Mouse (Mus musculus) liver, embryonic 14.5 days (tissue): Measurements from ENCODE around the gene Slc39a3. TPM values are rescaled to one million over a fixed set of nuclear protein-coding genes. Genes with fewer than 3 reads are reported as not detected.

Experiments
- ATAC-seq: fragments of 200-750 bp; cut with Nextera tagmentation; 2 replicates; pipeline ENCODE4 v1.8.0; 2017; ENCODE audit warnings: moderate number of reproducible peaks, mild to moderate bottlenecking, moderate library complexity; ENCODE audit not compliant: insufficient read depth
- DNase-seq, 3 experiments: peaks; one replicate each; pipeline ENCODE4 v3.0.0-alpha.2; 2012 to 2013; ENCODE audit warnings: low read depth in 3 of 3, low spot score in 3 of 3
- H3K27ac ChIP-seq: fragments of 300-500 bp; sonication (generic); 2 replicates; pipeline ENCODE4 v1.5.1; 2014; ENCODE audit warnings: moderate library complexity, mild to moderate bottlenecking, control low read depth, inconsistent platforms
- H3K27me3 ChIP-seq: fragments of 300-500 bp; sonication (generic); 2 replicates; pipeline ENCODE4 v1.6.1; 2014; ENCODE audit warnings: mild to moderate bottlenecking, low read length, moderate library complexity; ENCODE audit not compliant: control insufficient read depth, insufficient read depth
- H3K36me3 ChIP-seq: fragments of 300-500 bp; sonication (generic); replicated peaks from 2 replicates; pipeline ENCODE4 v1.6.1; 2014; ENCODE audit warnings: low read depth; ENCODE audit not compliant: control insufficient read depth, insufficient read depth
- H3K4me1 ChIP-seq, 2 experiments: fragments of 200-500 bp in 1 of 2; fragments of 300-500 bp in 1 of 2; sonication (generic) in 1 of 2; replicated peaks; 2 replicates each; pipeline ENCODE4 v1.6.1; 2012 to 2014; ENCODE audit warnings: antibody characterized with exemption in 1 of 2, inconsistent platforms in 1 of 2, low read length in 1 of 2; ENCODE audit not compliant: control insufficient read depth in 2 of 2, insufficient read depth in 2 of 2
- H3K4me2 ChIP-seq: fragments of 300-500 bp; sonication (generic); 2 replicates; pipeline ENCODE4 v1.6.1; 2014; ENCODE audit warnings: low read depth, mild to moderate bottlenecking, control low read depth, moderate library complexity
- H3K4me3 ChIP-seq, 2 experiments: fragments of 200-500 bp in 1 of 2; fragments of 300-500 bp in 1 of 2; sonication (generic) in 1 of 2; 2 replicates each; pipeline ENCODE4 v1.5.1; 2012 to 2014; ENCODE audit warnings: low read depth in 2 of 2, low read length in 2 of 2, mild to moderate bottlenecking in 2 of 2, control low read depth in 1 of 2, inconsistent platforms in 1 of 2, moderate library complexity in 1 of 2; ENCODE audit not compliant: insufficient read depth in 1 of 2
- H3K9ac ChIP-seq: fragments of 300-500 bp; sonication (generic); replicated peaks from 2 replicates; pipeline ENCODE4 v1.6.1; 2014; ENCODE audit warnings: mild to moderate bottlenecking, control low read depth, moderate library complexity
- H3K9me3 ChIP-seq: fragments of 300-500 bp; sonication (generic); 2 replicates; pipeline ENCODE4 v1.6.1; 2016; ENCODE audit warnings: low read length, mixed read lengths; ENCODE audit not compliant: control insufficient read depth
- CTCF ChIP-seq: IDR thresholded peaks from 2 replicates; pipeline ENCODE4 v1.5.1; 2016; ENCODE audit warnings: antibody characterized with exemption, low read depth, control low read depth
- EP300 ChIP-seq: IDR thresholded peaks from 2 replicates; pipeline ENCODE4 v1.6.1; 2016; ENCODE audit warnings: antibody characterized with exemption, low read depth
- WGBS: fragments of 180-500 bp; shearing (Covaris S2); extraction: QIAGEN DNeasy Blood & Tissue Kit; methylation state at CpG from one replicate; pipeline ENCODE4 v1.1.7; 2014; ENCODE audit not compliant: insufficient replicate concordance; 5-methylcytosine and 5-hydroxymethylcytosine counted together
- polyA plus RNA-seq, 2 experiments: library from polyadenylated mRNA; depleted of rRNA in 1 of 2; stranded (reverse) in 1 of 2; unstranded in 1 of 2; fragments of >200 nt; fragmentation: Nextera tagmentation in 1 of 2; extraction: Ambion mirVana in 1 of 2; gene quantifications; 2 replicates each; pipeline versions ENCODE4 v1.2.1 to v1.2.3; 2012 to 2014

Slc39a3 gene
- polyA plus RNA-seq, 2 experiments = 2.7 to 4.4 TPM

- peak overlapping the region; percentile 34 for H3K4me2 ChIP-seq
- WGBS = 27% methylated on average over 28 of the region's 28 CpGs
These were observed 36.8 kb downstream of the Slc39a3 start for GRCm38 (mm10) chr10:81000197-81001062.

DNA sequence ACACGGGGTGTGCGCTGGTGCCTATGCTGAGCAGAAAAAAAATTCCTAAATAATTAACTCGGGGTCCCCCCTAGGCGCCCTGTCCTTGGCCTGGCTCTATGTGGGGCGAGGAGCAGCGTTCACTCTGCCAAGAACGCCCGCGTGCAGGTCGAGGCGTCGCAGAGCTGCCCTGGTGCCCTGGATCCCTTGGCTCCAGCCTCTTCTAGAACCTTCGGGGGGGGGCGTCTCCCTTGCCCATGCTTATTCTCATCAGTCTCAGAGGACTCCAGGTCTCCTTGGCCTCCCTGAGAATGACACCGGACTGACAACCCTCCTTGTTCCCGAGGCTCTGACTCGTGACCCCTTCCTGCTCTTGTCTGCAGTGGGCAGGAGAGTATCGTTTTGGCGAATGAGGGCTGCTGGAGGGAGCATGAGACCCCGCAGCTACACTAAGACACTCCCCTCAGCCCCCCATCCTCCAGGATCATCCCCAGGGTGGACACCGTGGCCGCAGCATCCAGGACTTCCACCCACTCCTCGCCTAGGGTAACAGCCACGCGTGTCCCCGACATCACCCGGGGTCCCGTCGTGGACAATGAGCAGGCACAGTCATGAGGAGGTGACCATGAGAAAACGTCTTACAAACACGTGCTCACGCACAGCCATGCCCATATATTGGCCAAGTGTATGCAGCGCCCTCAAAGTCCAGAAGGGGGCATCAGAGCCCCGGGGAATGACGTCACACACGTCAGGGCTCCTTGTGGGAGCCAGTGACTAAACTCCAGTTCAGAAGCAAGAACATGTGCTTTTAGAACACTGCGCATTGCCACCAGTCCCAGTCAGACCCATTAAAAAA is 37.6 kb downstream of the Slc39a3 start:
- no peaks in the 10 kb centered on the region for H3K36me3 ChIP-seq
- H3K4me2 ChIP-seq = peak overlapping the region; percentile 34
- no peak overlapping the region for H3K9ac ChIP-seq
- ATAC-seq (peak; percentile 72), DNase-seq (peak; percentile 65 to 76 (median 65))
- H3K27me3 ChIP-seq = no peaks in the 10 kb centered on the region
- WGBS = 26% methylated on average over 37 of the region's 37 CpGs
- peak; percentile 95 for TF ChIP-seq CTCF
- TF ChIP-seq EP300 = no peak
- peaks cover 3 to 8% of the 10 kb centered on the region in 2 experiments; a peak in 3 of 4 replicates for H3K4me1 ChIP-seq
- no peaks in the 10 kb centered on the region for H3K9me3 ChIP-seq
- H3K4me3 ChIP-seq = no peak overlapping the region
- no peak overlapping the region for H3K27ac ChIP-seq

More at GRCm38 (mm10) chr10:81000197-81001062, 36.8 kb downstream of the Slc39a3 start:
- Histone ChIP-seq H3K27me3 (no peaks in the 10 kb centered on the region), H3K4me3 (no peak overlapping the region), H3K9me3 (no peaks in the 10 kb centered on the region), H3K36me3 (no peaks in the 10 kb centered on the region), H3K4me1 (peaks cover 3 to 8% of the 10 kb centered on the region in 2 experiments; a peak in 3 of 4 replicates), H3K27ac (no peak overlapping the region), H3K9ac (no peak overlapping the region)
- DNase-seq (no peak), ATAC-seq (peak; percentile 25; the same call in 1 of the 2 replicates)
- TF ChIP-seq CTCF = no peak
- TF ChIP-seq EP300 = no peak

DNA sequence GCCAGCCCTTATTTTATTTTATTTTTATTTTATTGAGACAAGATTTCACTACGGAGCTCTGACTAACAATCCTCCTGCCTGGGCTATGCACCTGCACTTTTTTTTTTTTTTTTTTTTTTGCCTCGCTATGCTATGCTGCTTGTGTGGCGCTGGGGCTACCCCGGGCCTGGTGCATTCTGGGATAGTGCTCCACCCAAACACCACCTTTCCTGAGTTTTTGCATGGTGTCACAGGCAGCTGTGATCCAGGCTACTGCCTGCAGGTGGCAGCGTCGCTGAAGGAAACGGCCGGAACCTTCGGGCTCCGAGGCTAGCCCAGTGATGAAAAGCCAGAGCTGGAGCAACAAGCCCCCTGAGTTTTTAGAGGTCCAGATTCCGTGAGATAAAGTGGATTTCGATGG is 38.4 kb downstream of the Slc39a3 start:
- no peak overlapping the region for H3K4me3 ChIP-seq
- peak; percentile 42 to 57 (median 51) for DNase-seq
- no peaks in the 10 kb centered on the region for H3K36me3 ChIP-seq
- TF ChIP-seq EP300 (no peak), CTCF (peak; percentile 84)
- H3K4me2 ChIP-seq = no peak overlapping the region
- ATAC-seq = peak; percentile 34; the same call in 1 of the 2 replicates
- 5% methylated on average over 12 of the region's 12 CpGs for WGBS
- H3K27me3 ChIP-seq = no peaks in the 10 kb centered on the region
- no peaks in the 10 kb centered on the region for H3K9me3 ChIP-seq
- no peak overlapping the region for H3K9ac ChIP-seq
- no peak overlapping the region for H3K27ac ChIP-seq
- peaks cover 3 to 8% of the 10 kb centered on the region in 2 experiments; a peak in 3 of 4 replicates for H3K4me1 ChIP-seq

- Histone ChIP-seq H3K4me1 (peaks cover 3 to 8% of the 10 kb centered on the region in 2 experiments; a peak in 3 of 4 replicates), H3K4me3 (no peak overlapping the region), H3K36me3 (no peaks in the 10 kb centered on the region), H3K9ac (no peak overlapping the region), H3K27me3 (no peaks in the 10 kb centered on the region), H3K9me3 (no peaks in the 10 kb centered on the region), H3K27ac (no peak overlapping the region), H3K4me2 (no peak overlapping the region)
- WGBS = 45% methylated on average over 14 of the region's 14 CpGs
- ATAC-seq = no peak
- DNase-seq = no peak
- TF ChIP-seq EP300 (no peak), CTCF (no peak)
These were observed 39.2 kb downstream of the Slc39a3 start for GRCm38 (mm10) chr10:80998021-80998420.
